Mouse (Mus musculus) small intestine, adult 2 months (tissue): ENCODE data around the gene Mettl15.

Source experiments
- CTCF ChIP-seq: fragments of 200-500 bp; IDR thresholded peaks from 2 replicates; pipeline ENCODE4 v1.5.1; 2012; ENCODE audit warnings: low read depth, mild to moderate bottlenecking, control low read depth, inconsistent platforms, low read length, moderate library complexity, mixed read lengths; ENCODE audit not compliant: insufficient replicate concordance, insufficient read length; ENCODE audit errors: extremely low read depth
- POLR2A ChIP-seq: fragments of 200-500 bp; IDR thresholded peaks from 2 replicates; pipeline ENCODE4 v1.6.1; 2012; ENCODE audit warnings: low read depth, mild to moderate bottlenecking, control low read depth, inconsistent platforms, low read length, moderate library complexity

GRCm38 (mm10) chr2:109280272-109280599 is 312 bp downstream of the Mettl15 start:
- TF ChIP-seq CTCF, result no peak
- no peak for TF ChIP-seq POLR2A
